Mouse (Mus musculus): ENCODE results near the gene Polr2a. TPM values are rescaled to one million over a fixed set of nuclear protein-coding genes. Genes with fewer than 3 reads are reported as not detected.
A peak's percentile ranks its signal among the peaks of the same experiment; 100 is the strongest.

Gene Polr2a
- total and polyA plus RNA-seq, 2 experiments from 2014 or later, result 6.6 to 13.4 TPM

DNA sequence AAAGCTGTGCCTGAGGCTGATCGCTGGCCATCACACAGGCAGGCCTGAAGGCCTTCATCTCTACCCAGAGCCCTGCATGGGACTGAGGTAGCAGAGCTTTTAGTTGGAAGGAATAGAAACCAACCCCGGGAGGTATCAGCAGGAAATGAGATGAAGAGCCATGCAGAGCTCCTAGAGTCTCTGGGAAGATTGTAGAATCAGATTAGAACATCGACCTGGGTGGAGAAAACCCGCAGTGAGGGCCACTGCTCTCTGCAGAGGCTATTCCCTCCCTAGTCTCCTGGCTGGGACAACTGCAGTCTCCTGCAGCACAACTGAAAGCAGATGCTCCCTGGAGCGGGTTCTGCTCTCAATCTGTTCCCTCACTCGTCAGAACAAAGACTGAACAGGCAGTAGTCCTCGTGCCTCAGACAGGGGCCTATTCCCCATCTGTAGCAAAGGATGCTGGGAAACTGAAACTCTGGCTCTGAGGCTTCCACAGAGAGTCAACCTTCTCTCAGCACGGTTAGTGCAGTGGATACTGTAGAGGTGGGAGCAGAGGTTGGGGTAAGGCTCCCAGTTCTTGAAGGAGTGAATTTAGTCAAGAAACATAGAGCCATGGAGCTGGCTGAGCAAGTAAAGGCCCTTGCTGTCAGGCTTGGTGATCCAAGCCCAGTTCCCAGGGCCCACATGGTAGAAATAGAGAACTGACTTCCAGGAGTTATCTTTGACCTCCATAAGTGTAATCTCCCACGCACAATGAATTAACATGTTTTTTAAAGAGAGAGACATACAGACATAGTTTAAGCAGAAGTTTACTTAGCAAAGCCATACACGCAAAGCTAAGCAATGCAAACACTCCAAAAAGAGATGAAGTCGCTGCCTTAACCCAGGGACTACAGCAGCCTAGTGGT lies 48.6 kb downstream of the Polr2a start:
- TF ChIP-seq EP300 (IDR thresholded peaks at IDR 0.05; ENCODE audit: low read depth), result no peak
- no peak for TF ChIP-seq CTCF (IDR thresholded peaks at IDR 0.05; ENCODE audit: low read depth)
- no peaks in the 10 kb centered on the region for H3K36me3 ChIP-seq (replicated peaks; ENCODE audit: control insufficient read depth, insufficient read depth, low read length)
- H3K9ac ChIP-seq (replicated peaks; ENCODE audit: low read depth, low read length), result no peak overlapping the region
- DNase-seq (ENCODE audit: low spot score) (no peak), ATAC-seq (ENCODE audit: insufficient read depth, low read depth) (no peak)
- H3K9me3 ChIP-seq (replicated peaks; ENCODE audit: control insufficient read depth, low read length), result no peaks in the 10 kb centered on the region
- no peak overlapping the region for H3K4me2 ChIP-seq (ENCODE audit: low read depth, low read length)
- WGBS, result 40% methylated on average over 11 of the region's 11 CpGs
- no peak overlapping the region for H3K27ac ChIP-seq (ENCODE audit: low read depth)
- peaks cover 11% of the 10 kb centered on the region; the same call in 1 of the 2 replicates for H3K4me1 ChIP-seq (ENCODE audit: control insufficient read depth, insufficient read depth)
- H3K4me3 ChIP-seq (ENCODE audit: low read depth, low read length), result no peak overlapping the region
- no peaks in the 10 kb centered on the region for H3K27me3 ChIP-seq (ENCODE audit: control insufficient read depth, insufficient read depth, low read length)

DNA sequence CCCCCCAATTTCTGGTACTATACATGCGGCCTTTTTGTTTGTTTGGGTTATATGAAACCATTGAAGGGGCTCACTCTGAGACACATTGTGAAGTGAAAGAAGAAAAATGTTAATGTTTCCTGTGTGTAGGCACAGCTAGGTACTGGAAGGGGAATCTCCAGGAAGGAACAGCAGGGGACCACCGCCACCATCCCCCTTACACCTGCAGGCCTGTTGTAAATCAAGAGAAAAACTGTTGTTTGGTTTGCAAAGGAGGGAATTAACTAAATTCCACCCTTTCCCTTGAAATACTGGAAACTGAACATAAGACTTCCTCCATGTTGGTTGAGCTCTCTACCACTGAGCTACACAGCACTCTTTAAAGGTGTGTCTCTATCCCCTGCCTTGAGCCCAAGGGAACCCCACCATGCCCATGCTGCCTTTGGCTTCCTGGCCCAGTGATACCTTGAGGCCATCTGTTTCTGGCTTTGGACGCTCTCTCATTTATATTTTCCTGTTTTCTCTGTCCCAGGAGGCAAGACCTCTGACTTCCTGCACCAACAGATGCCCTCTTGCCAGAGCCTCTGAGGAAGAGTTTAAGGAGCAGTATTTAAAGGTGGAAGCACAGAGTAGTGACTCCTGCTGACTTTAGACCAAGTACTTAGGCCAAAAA lies 49.7 kb downstream of the Polr2a start:
- Histone ChIP-seq H3K27me3 (ENCODE audit: control insufficient read depth, insufficient read depth, low read length) (no peaks in the 10 kb centered on the region), H3K36me3 (replicated peaks; ENCODE audit: control insufficient read depth, insufficient read depth, low read length) (no peaks in the 10 kb centered on the region), H3K4me2 (ENCODE audit: low read depth, low read length) (no peak overlapping the region), H3K4me3 (ENCODE audit: low read depth, low read length) (no peak overlapping the region), H3K4me1 (ENCODE audit: control insufficient read depth, insufficient read depth) (peaks cover 11% of the 10 kb centered on the region; the same call in 1 of the 2 replicates), H3K27ac (ENCODE audit: low read depth) (no peak overlapping the region), H3K9ac (replicated peaks; ENCODE audit: low read depth, low read length) (no peak overlapping the region), H3K9me3 (replicated peaks; ENCODE audit: control insufficient read depth, low read length) (no peaks in the 10 kb centered on the region)
- ATAC-seq (ENCODE audit: insufficient read depth, low read depth) (no peak), DNase-seq (ENCODE audit: low spot score) (no peak)
- WGBS, result 74% methylated on average over 3 of the region's 3 CpGs
- TF ChIP-seq CTCF (IDR thresholded peaks at IDR 0.05; ENCODE audit: low read depth) (no peak), EP300 (IDR thresholded peaks at IDR 0.05; ENCODE audit: low read depth) (no peak)

DNA sequence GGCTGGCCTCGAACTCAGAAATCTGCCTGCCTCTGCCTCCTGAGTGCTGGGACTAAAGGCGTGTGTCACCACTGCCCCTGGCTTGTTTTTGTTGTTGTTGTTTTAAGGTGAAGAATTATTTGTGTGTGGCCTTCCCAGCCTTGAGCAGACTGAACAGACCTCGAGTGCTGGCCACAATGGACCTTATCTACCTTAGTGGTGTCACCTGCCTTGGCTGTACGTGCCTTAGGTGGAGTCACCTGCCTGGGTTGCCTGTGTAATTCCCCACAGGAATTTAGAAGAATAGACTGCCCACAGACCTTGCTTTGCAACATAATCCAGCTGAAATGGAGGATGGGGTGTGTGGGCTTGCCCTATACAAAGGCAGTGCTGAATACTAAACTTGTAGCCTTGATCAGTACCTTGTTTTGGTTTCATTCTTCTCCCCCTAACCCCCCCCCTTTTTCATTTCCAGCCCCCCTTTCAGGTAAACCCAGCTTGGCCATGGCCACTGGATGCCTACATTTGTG lies 50.5 kb downstream of the Polr2a start:
- H3K4me1 ChIP-seq (ENCODE audit: control insufficient read depth, insufficient read depth), result peaks cover 11% of the 10 kb centered on the region; the same call in 1 of the 2 replicates
- H3K27me3 ChIP-seq (ENCODE audit: control insufficient read depth, insufficient read depth, low read length), result no peaks in the 10 kb centered on the region
- WGBS, result 91% methylated on average over 4 of the region's 4 CpGs
- no peaks in the 10 kb centered on the region for H3K36me3 ChIP-seq (replicated peaks; ENCODE audit: control insufficient read depth, insufficient read depth, low read length)
- no peak for DNase-seq (ENCODE audit: low spot score)
- no peak overlapping the region for H3K27ac ChIP-seq (ENCODE audit: low read depth)
- no peak for ATAC-seq (ENCODE audit: insufficient read depth, low read depth)
- no peak overlapping the region for H3K9ac ChIP-seq (replicated peaks; ENCODE audit: low read depth, low read length)
- no peak overlapping the region for H3K4me2 ChIP-seq (ENCODE audit: low read depth, low read length)
- TF ChIP-seq CTCF (IDR thresholded peaks at IDR 0.05; ENCODE audit: low read depth) (no peak), EP300 (IDR thresholded peaks at IDR 0.05; ENCODE audit: low read depth) (no peak)
- no peaks in the 10 kb centered on the region for H3K9me3 ChIP-seq (replicated peaks; ENCODE audit: control insufficient read depth, low read length)
- no peak overlapping the region for H3K4me3 ChIP-seq (ENCODE audit: low read depth, low read length)

DNA sequence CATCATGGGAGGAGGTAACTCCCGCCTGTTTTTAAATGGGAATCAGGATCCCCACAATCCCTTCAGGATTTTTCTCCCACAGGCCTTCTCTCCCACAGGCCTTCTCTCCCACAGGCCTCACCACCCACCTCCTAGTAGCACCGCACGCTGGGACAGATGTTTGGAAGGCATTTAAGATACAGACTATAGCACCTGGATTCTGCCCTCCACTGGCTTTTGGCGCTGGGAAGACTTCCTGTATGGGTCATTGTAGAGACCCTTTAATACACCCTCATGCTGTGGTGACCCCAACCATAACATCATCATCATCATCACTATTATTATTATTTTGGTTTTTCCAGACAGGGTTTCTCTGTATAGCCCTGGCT lies 51.0 kb downstream of the Polr2a start:
- 86% methylated on average over 4 of the region's 4 CpGs for WGBS
- Histone ChIP-seq H3K4me3 (ENCODE audit: low read depth, low read length) (no peak overlapping the region), H3K4me2 (ENCODE audit: low read depth, low read length) (no peak overlapping the region), H3K9ac (replicated peaks; ENCODE audit: low read depth, low read length) (no peak overlapping the region), H3K27me3 (ENCODE audit: control insufficient read depth, insufficient read depth, low read length) (no peaks in the 10 kb centered on the region), H3K9me3 (replicated peaks; ENCODE audit: control insufficient read depth, low read length) (no peaks in the 10 kb centered on the region), H3K36me3 (replicated peaks; ENCODE audit: control insufficient read depth, insufficient read depth, low read length) (no peaks in the 10 kb centered on the region), H3K4me1 (ENCODE audit: control insufficient read depth, insufficient read depth) (peaks cover 11% of the 10 kb centered on the region; the same call in 1 of the 2 replicates), H3K27ac (ENCODE audit: low read depth) (no peak overlapping the region)
- no peak for ATAC-seq (ENCODE audit: insufficient read depth, low read depth)
- TF ChIP-seq EP300 (IDR thresholded peaks at IDR 0.05; ENCODE audit: low read depth) (no peak), CTCF (IDR thresholded peaks at IDR 0.05; ENCODE audit: low read depth) (no peak)
- DNase-seq (ENCODE audit: low spot score), result no peak

DNA sequence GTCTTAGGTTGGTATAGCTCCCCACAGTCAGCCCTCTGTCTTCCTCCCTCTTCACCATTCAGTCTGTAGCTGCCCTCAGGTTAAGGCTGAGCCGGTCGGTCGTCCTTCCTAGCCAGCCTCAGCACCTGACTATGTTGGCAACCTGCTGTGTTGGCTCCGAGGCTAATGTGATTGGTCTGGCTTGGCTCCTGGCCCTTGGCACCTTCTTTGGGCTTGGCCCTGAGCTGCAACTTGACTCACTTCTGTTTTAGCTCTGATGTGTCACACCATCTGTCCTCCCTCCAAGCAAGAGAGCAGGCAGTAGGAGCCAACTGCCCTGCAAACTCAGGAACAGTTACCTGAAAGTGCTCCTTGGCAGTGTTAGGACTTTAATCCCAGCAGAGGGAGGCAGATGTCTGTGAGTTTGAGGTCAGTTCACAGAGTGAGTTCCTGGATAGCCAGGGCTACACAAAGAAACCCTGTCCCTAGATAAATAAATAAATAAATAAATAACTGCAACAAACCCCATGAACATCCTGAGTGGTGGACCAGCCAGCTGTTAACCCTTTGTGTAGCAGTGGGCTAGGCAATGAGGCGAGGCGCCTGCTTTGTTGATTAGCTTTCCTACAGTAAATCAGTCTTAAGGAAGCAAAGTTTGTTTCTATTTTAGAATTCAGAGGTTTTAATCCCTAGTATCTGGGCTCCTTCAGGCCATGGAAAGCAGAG lies 51.5 kb downstream of the Polr2a start:
- Histone ChIP-seq H3K9me3 (replicated peaks; ENCODE audit: control insufficient read depth, low read length) (no peaks in the 10 kb centered on the region), H3K27ac (ENCODE audit: low read depth) (peak overlapping the region; percentile 50), H3K36me3 (replicated peaks; ENCODE audit: control insufficient read depth, insufficient read depth, low read length) (no peaks in the 10 kb centered on the region), H3K4me3 (ENCODE audit: low read depth, low read length) (no peak overlapping the region), H3K9ac (replicated peaks; ENCODE audit: low read depth, low read length) (no peak overlapping the region; the same call in 1 of the 2 replicates), H3K4me1 (ENCODE audit: control insufficient read depth, insufficient read depth) (peaks cover 11% of the 10 kb centered on the region; the same call in 1 of the 2 replicates), H3K27me3 (ENCODE audit: control insufficient read depth, insufficient read depth, low read length) (no peaks in the 10 kb centered on the region), H3K4me2 (ENCODE audit: low read depth, low read length) (no peak overlapping the region)
- ATAC-seq (ENCODE audit: insufficient read depth, low read depth), result peak; percentile 88
- 38% methylated on average over 6 of the region's 6 CpGs for WGBS
- DNase-seq (ENCODE audit: low spot score), result peak; percentile 58
- TF ChIP-seq CTCF (IDR thresholded peaks at IDR 0.05; ENCODE audit: low read depth) (no peak), EP300 (IDR thresholded peaks at IDR 0.05; ENCODE audit: low read depth) (no peak)
